Mouse (Mus musculus): ENCODE measurements around the gene Itga4. TPM values are rescaled to one million over a fixed set of nuclear protein-coding genes. Genes with fewer than 3 reads are reported as not detected.

The Itga4 gene
- 11.4 and 13.3 TPM in 2 replicates for polyA plus RNA-seq (2014; fragmentation: Nextera tagmentation; extraction: Ambion mirVana)

DNA sequence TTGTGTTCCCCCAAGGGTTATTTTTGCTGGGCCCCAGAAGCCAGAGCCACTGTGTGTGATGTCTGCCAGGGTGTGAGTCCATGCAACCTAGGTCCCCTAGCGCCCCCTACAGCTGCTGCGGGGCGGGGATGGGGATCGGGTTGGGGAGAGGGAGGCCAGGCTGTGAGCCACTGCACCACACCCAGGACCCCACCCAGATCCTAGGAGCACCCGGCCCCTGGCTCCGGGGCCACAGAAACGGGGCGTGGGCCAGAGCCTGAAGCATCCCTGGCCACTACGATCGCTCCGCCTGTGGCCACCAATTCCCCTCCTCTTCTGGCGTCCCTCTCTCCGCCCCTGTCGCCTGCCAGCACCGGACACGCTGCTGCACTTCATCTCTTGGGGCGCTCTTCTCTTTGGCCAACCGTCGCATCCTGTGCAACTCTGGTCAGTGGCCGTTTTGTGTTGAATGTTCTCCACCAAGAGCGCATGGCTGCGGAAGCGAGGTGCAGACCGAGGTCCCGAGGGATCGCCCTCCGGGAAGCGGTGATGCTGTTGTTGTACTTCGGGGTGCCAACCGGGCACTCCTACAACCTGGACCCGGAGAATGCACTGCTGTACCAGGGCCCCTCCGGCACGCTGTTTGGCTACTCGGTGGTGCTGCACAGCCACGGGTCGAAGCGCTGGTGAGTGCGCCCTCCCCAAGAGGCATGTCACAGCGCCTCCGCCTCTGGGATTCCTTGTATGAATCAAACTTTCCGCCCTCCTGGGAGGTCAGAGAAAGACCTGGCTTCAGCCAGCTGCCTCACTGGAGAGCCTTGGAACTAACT is at the start of gene Itga4:
Gene Itga4, plus strand, starts transcription at position 235 of the 809 bp plus-strand sequence.
- peak; percentile 68 for ATAC-seq (replicated peaks; ENCODE audit: insufficient number of reproducible peaks, low FRiP score, low TSS enrichment)
- Histone ChIP-seq H3K4me2 (peak within 1 kb of the TSS; percentile 91), H3K27me3 (ENCODE audit: control insufficient read depth, insufficient read depth, low read length) (no peaks in the 10 kb centered on the region), H3K4me3 (ENCODE audit: low read depth, low read length) (peak within 1 kb of the TSS; percentile 61), H3K36me3 (ENCODE audit: control insufficient read depth, insufficient read depth, low read length) (no peaks in the 10 kb centered on the region), H3K27ac (ENCODE audit: low read depth, low read length) (peak within 1 kb of the TSS; percentile 54), H3K9ac (ENCODE audit: low read depth, low read length) (peak within 1 kb of the TSS; percentile 68), H3K4me1 (ENCODE audit: control insufficient read depth, insufficient read depth, low read length) (no peaks in the 10 kb centered on the region; the same call in 1 of the 2 replicates), H3K9me3 (replicated peaks; ENCODE audit: control insufficient read depth, low read length) (no peaks in the 10 kb centered on the region)
- WGBS (ENCODE audit: insufficient replicate concordance) = under 1% methylated on average over 41 of the region's 41 CpGs

DNA sequence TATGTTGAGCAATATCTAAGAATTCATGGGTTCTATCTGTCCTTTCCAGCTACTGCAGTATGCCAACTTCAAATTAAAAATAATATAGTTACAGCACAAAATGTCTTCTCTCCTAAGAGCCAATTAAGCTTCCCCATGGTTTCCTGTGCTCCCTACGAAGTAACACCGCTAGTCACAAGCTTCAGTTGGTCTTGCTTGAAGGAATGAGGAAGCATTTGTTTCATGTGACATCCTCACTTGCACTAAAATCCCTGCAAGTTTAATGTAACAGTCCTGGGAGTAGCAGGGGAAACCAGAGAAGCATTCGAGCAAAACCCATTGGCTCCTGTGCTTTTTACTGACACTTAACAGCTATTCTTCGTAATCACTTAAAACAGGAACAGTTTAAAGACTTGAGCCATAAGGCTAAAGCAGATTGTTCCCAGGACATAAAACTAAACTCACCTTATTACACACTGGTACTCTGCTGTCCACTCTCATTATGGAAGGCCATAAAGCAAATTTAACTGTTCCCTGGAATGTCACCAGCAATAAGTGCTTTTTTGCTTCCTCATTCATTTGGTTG is 49.0 kb upstream of the Itga4 start:
- H3K27me3 ChIP-seq (ENCODE audit: control insufficient read depth, insufficient read depth, low read length) = no peaks in the 10 kb centered on the region
- no peak for ATAC-seq (replicated peaks; ENCODE audit: insufficient number of reproducible peaks, low FRiP score, low TSS enrichment)
- no peak overlapping the region for H3K4me3 ChIP-seq (ENCODE audit: low read depth, low read length)
- H3K4me1 ChIP-seq (ENCODE audit: control insufficient read depth, insufficient read depth, low read length) = no peaks in the 10 kb centered on the region
- 75% methylated on average over 4 of the region's 4 CpGs for WGBS (ENCODE audit: insufficient replicate concordance)
- no peak overlapping the region for H3K9ac ChIP-seq (ENCODE audit: low read depth, low read length)
- H3K36me3 ChIP-seq (ENCODE audit: control insufficient read depth, insufficient read depth, low read length) = no peaks in the 10 kb centered on the region
- no peak overlapping the region for H3K4me2 ChIP-seq
- H3K9me3 ChIP-seq (replicated peaks; ENCODE audit: control insufficient read depth, low read length) = no peaks in the 10 kb centered on the region
- no peak overlapping the region for H3K27ac ChIP-seq (ENCODE audit: low read depth, low read length)

DNA sequence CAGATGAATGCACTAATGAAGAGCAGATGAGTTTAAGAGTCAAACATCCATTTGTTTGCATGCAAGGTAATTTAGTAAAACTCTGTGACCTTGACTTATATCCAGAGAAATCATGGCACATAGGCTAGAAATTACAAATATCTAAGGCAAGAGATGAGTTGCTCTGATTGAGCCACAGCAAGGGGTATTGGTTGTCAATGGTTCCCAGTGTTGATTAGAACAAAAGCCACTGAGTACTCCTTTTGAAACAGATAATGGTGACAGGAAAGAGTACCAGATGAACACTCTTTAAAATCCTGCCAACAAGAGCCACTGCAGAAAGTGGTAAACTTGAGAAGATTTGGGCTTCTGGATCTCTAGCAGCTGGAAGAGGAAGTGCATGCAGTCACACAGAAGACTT is 40.2 kb upstream of the Itga4 start:
- Histone ChIP-seq H3K9me3 (replicated peaks; ENCODE audit: control insufficient read depth, low read length) (no peaks in the 10 kb centered on the region), H3K4me2 (no peak overlapping the region), H3K4me3 (ENCODE audit: low read depth, low read length) (no peak overlapping the region), H3K9ac (ENCODE audit: low read depth, low read length) (no peak overlapping the region), H3K27ac (ENCODE audit: low read depth, low read length) (no peak overlapping the region), H3K36me3 (ENCODE audit: control insufficient read depth, insufficient read depth, low read length) (no peaks in the 10 kb centered on the region), H3K4me1 (ENCODE audit: control insufficient read depth, insufficient read depth, low read length) (no peaks in the 10 kb centered on the region), H3K27me3 (ENCODE audit: control insufficient read depth, insufficient read depth, low read length) (no peaks in the 10 kb centered on the region)
- no peak for ATAC-seq (replicated peaks; ENCODE audit: insufficient number of reproducible peaks, low FRiP score, low TSS enrichment)

DNA sequence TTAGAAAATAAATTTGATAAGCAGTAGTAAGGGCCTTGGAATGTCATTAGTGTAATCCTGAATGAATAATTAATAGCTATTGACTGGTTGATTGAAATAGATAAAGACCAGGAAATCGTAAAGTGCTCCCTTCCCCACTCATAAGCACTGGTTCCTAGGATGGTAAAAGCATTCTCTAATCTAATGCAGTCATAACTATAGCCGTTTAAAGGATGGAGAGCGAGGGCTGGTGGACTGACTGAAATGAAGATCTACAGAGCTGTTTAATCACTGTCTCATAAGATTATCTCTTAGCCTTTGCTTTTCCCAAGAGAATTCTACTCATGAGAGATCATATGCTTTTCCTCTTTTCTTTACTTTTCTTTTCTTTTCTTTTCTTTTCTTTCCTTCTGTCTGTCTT is 39.7 kb upstream of the Itga4 start:
- H3K36me3 ChIP-seq (ENCODE audit: control insufficient read depth, insufficient read depth, low read length) = no peaks in the 10 kb centered on the region
- H3K4me3 ChIP-seq (ENCODE audit: low read depth, low read length) = no peak overlapping the region
- no peaks in the 10 kb centered on the region for H3K4me1 ChIP-seq (ENCODE audit: control insufficient read depth, insufficient read depth, low read length)
- no peak overlapping the region for H3K9ac ChIP-seq (ENCODE audit: low read depth, low read length)
- no peaks in the 10 kb centered on the region for H3K27me3 ChIP-seq (ENCODE audit: control insufficient read depth, insufficient read depth, low read length)
- H3K9me3 ChIP-seq (replicated peaks; ENCODE audit: control insufficient read depth, low read length) = no peaks in the 10 kb centered on the region
- no peak for ATAC-seq (replicated peaks; ENCODE audit: insufficient number of reproducible peaks, low FRiP score, low TSS enrichment)
- no peak overlapping the region for H3K27ac ChIP-seq (ENCODE audit: low read depth, low read length)
- WGBS (ENCODE audit: insufficient replicate concordance) = 68% methylated on average over 3 of the region's 3 CpGs
- H3K4me2 ChIP-seq = no peak overlapping the region

DNA sequence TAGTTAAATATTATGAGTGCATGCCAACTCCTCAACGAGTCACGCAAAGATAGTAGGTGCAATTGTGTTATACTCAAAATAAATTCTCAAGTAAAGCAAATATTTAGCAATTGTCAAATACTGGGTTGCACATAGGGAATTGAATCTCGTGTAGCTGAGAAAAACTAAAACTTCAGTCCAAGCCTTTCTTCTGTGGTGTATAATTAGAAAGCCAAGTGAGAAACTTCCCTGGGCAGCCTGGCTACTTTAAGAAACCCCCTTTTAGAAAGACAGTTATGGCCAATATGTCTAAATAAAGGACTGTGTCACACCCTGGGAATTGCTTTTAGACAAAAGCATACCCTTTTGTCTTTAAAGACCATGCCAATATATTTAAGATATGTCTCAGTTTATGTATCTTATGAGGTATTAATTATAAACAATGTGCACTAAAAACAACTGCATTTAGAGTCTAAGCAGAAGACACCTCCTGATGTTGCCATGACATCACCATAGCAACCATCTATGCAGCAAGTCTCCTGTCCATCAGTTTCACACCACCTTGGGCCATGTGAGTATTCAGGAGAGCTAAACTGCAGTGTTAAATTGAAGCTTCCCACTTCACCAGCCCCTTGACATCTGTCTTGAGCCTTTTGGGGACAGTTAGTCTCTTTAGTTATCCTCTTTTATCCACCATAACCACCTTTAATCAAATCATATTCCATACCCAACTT is 30.4 kb upstream of the Itga4 start:
- Histone ChIP-seq H3K9ac (ENCODE audit: low read depth, low read length) (no peak overlapping the region), H3K4me1 (ENCODE audit: control insufficient read depth, insufficient read depth, low read length) (no peaks in the 10 kb centered on the region), H3K36me3 (ENCODE audit: control insufficient read depth, insufficient read depth, low read length) (no peaks in the 10 kb centered on the region), H3K4me3 (ENCODE audit: low read depth, low read length) (no peak overlapping the region), H3K9me3 (replicated peaks; ENCODE audit: control insufficient read depth, low read length) (no peaks in the 10 kb centered on the region), H3K4me2 (no peak overlapping the region), H3K27me3 (ENCODE audit: control insufficient read depth, insufficient read depth, low read length) (no peaks in the 10 kb centered on the region), H3K27ac (ENCODE audit: low read depth, low read length) (no peak overlapping the region)
- 74% methylated on average over 3 of the region's 3 CpGs for WGBS (ENCODE audit: insufficient replicate concordance)
- no peak for ATAC-seq (replicated peaks; ENCODE audit: insufficient number of reproducible peaks, low FRiP score, low TSS enrichment)

DNA sequence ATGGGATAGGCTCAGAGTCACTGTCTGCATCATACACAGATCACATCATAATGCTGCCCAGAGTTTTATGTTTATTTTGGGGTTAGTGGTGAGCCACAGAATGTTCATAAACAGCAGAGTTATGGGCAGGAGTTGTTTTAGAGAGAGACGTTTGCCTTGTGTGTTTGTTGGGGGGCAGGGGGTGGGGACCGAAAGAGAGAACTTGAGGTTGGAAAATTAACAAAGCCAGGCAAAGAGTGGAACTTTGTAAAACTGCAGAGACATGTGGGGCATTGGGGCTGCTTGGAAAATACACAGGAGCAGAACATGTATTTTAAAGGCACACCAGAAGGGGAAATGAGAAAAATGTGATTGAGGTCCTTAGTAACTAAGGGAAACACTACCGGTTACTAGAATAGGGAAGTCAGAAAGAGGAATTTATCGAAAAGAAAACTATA is 27.4 kb upstream of the Itga4 start:
- Histone ChIP-seq H3K4me1 (ENCODE audit: control insufficient read depth, insufficient read depth, low read length) (no peaks in the 10 kb centered on the region), H3K9ac (ENCODE audit: low read depth, low read length) (no peak overlapping the region), H3K9me3 (replicated peaks; ENCODE audit: control insufficient read depth, low read length) (no peaks in the 10 kb centered on the region), H3K4me3 (ENCODE audit: low read depth, low read length) (no peak overlapping the region), H3K36me3 (ENCODE audit: control insufficient read depth, insufficient read depth, low read length) (no peaks in the 10 kb centered on the region), H3K4me2 (no peak overlapping the region), H3K27me3 (ENCODE audit: control insufficient read depth, insufficient read depth, low read length) (no peaks in the 10 kb centered on the region), H3K27ac (ENCODE audit: low read depth, low read length) (no peak overlapping the region)
- ATAC-seq (replicated peaks; ENCODE audit: insufficient number of reproducible peaks, low FRiP score, low TSS enrichment) = no peak
- 80% methylated on average over 4 of the region's 4 CpGs for WGBS (ENCODE audit: insufficient replicate concordance)

DNA sequence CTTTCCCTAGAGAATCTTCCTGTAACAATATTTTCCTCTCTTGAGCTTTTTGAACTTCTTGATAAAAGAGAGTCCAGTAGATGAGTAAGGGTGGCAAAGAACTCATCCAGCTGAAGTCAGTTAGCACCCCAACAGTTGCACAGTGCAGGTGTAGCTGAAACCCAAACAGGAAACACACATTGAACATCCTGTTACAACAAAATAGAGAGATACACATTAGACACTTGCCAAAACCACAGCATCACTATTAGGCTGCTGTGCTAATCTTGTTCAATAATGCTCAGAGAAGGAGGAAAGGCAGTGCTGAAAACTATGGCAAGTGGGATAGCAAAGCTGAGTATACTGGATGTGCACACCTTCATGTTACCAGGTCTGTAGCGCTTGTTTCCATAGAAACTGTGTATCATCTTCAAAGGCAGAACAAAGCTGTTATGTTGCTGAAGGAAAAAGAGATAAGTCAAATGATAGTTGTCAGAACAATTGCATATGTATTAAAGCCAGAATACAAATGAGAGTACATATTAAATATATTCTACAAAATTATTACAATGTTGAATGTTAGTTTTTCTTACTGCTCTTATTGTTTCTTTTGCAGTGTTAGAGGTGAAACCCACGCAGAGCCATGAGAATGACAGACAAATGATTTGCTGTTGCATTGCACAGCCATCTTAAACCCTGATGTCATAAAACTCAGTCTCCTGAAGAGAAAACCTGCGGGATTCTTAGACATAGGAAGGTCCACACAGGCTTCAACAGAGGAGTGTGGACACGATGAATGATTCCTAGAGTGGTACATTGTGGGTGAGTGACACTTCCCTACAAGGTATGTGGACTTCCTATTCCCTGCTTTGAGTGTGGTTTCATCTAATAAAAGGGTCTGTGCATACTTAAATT is 23.9 kb upstream of the Itga4 start:
- no peak for ATAC-seq (replicated peaks; ENCODE audit: insufficient number of reproducible peaks, low FRiP score, low TSS enrichment)
- H3K9ac ChIP-seq (ENCODE audit: low read depth, low read length) = no peak overlapping the region
- H3K4me1 ChIP-seq (ENCODE audit: control insufficient read depth, insufficient read depth, low read length) = no peaks in the 10 kb centered on the region
- no peak overlapping the region for H3K27ac ChIP-seq (ENCODE audit: low read depth, low read length)
- H3K4me3 ChIP-seq (ENCODE audit: low read depth, low read length) = no peak overlapping the region
- no peaks in the 10 kb centered on the region for H3K9me3 ChIP-seq (replicated peaks; ENCODE audit: control insufficient read depth, low read length)
- H3K36me3 ChIP-seq (ENCODE audit: control insufficient read depth, insufficient read depth, low read length) = no peaks in the 10 kb centered on the region
- WGBS (ENCODE audit: insufficient replicate concordance) = 82% methylated on average over 4 of the region's 4 CpGs
- no peak overlapping the region for H3K4me2 ChIP-seq
- H3K27me3 ChIP-seq (ENCODE audit: control insufficient read depth, insufficient read depth, low read length) = no peaks in the 10 kb centered on the region

DNA sequence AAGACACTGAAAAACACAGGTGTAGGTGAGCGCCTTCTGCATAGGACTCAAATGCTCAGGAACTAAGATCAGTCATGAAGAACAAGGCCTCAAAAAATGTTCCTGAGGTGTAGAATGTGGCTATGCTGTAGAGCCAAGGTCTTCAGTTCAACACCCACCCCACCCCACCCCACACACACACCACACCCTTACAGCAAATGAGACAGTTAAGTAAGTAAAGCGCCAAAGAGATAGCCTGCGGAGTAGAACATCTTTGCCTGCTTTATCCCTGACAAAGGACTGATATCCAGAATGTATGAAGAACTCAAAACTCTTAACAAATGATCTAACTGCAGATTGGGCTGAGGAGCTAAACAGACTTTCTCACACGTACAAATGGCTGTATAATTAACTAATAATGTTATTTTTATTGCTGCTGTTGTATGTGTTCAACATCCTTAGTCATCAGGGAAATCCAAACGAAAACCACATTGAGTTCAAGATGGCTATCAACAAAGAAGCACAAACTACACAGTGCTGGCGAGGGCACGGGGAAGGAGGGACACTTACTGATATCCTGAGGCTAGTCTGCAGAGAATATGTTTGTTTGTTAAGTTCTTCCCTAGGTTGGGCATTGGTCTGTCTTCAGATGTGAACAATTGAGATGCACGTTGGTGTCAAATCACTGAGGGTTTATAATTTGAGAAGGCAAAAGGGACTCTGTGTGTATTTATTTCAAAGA is 19.3 kb upstream of the Itga4 start:
- WGBS (ENCODE audit: insufficient replicate concordance) = 80% methylated on average over 8 of the region's 8 CpGs
- H3K9ac ChIP-seq (ENCODE audit: low read depth, low read length) = no peak overlapping the region
- H3K4me1 ChIP-seq (ENCODE audit: control insufficient read depth, insufficient read depth, low read length) = no peaks in the 10 kb centered on the region
- H3K36me3 ChIP-seq (ENCODE audit: control insufficient read depth, insufficient read depth, low read length) = no peaks in the 10 kb centered on the region
- H3K9me3 ChIP-seq (replicated peaks; ENCODE audit: control insufficient read depth, low read length) = no peaks in the 10 kb centered on the region
- H3K27ac ChIP-seq (ENCODE audit: low read depth, low read length) = no peak overlapping the region
- no peak overlapping the region for H3K4me3 ChIP-seq (ENCODE audit: low read depth, low read length)
- no peaks in the 10 kb centered on the region for H3K27me3 ChIP-seq (ENCODE audit: control insufficient read depth, insufficient read depth, low read length)
- no peak overlapping the region for H3K4me2 ChIP-seq
- ATAC-seq (replicated peaks; ENCODE audit: insufficient number of reproducible peaks, low FRiP score, low TSS enrichment) = no peak

All from heart, embryonic 11.5 days (tissue).